Mouse (Mus musculus): ENCODE measurements around the gene Ggt5.
A peak's percentile ranks its signal among the peaks of the same experiment; 100 is the strongest.

Ggt5 gene

GRCm38 (mm10) chr10:75568851-75569250, 20.3 kb upstream of the Ggt5 start:
- no peak for DNase-seq

DNA sequence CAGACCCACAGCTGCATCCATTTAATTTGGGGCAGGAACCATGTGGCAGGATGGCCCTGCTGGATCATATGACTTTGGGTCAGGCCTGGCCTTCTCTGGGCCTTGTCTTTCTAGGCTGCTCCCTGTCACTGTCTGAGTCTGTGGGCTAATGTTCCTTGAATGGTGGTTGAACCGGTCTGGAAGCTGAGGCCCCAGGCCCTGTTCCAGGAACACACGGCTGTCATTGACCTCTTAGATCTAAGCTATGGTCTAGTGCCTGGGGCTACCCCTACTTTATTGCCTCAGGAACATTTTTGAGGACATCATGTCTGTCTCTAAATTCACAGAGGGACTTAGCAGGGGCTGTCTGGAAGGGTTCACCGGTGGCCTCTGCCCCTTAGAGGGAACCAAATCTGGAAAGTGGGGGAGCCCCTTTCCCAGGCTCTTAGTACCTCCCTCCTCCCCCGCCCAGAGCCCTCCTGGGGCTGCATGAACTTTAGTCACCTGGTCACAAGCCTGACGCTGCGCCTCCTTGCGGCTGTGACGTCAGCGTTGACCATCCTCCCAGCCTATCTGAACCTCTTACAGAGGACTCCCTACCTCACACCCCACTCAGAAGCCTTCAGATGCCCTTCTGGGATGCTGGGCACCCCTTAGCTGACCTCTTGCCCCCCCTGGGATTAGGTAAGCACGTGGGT, 18.0 kb upstream of the Ggt5 start:
- no peak for DNase-seq

DNA sequence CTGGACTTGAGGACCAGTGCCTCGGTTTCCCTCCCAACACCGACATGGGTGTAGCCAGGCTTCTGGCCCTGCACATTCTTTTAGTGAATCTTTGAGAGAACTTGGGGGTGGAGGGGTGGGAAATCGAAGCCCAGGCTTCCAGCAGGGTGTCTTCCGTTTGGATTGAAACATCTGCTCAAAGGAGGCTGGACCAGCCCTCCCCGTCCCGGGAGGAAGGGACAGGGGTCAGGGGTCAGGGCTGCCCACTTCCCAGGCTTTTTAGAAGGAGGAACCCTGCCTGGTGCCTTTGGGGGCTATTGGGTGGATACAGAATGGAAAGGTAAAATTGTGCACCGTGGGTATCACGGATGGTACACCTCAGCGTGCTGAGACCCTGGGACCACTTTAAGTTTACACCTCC, 17.2 kb upstream of the Ggt5 start:
- no peak for DNase-seq

- no peak for DNase-seq
Measured at GRCm38 (mm10) chr10:75573181-75573580, 16.0 kb upstream of the Ggt5 start.

DNA sequence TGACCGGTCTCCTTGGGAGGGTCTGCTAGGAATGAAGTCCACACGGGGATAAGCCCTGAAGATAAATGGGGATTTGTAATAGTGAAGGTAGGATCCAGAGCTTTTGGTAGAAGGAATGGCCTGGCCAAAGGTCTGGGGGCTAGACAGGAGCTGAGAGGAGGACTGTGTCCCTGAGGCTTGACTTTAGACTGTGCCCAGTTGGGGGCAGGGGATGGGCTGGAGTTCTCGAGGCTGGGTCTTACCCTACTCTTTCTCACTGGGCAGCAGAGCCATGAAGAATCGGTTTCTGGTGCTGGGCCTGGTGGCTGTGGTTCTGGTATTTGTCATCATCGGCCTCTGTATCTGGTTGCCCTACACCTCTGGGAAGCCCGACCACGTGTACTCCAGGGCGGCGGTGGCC, 15.2 kb upstream of the Ggt5 start:
- DNase-seq = no peak

- no peak for DNase-seq
Measured at GRCm38 (mm10) chr10:75579129-75579528, 10.0 kb upstream of the Ggt5 start.

GRCm38 (mm10) chr10:75585876-75586552, 3.1 kb upstream of the Ggt5 start:
- DNase-seq = peak; percentile 90 to 93

DNA sequence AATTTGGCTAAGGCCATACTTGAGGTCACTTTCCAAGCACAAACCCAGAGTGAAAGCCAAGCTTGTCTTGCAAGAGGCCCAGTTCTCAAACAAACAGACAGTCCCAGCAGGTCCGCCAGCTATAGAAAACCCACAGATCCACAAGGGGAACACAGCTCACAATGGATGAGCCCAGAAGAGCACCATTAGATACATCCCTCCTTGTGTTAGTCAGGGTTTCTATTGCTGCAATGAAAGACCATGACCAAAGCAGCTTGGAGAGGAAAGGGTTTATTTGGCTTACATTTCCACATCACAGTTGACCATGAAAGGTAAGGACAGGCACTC, 2.6 kb upstream of the Ggt5 start:
- DNase-seq = no peak

- no peak for DNase-seq
Measured at GRCm38 (mm10) chr10:75587781-75588180, 1.4 kb upstream of the Ggt5 start.

DNA sequence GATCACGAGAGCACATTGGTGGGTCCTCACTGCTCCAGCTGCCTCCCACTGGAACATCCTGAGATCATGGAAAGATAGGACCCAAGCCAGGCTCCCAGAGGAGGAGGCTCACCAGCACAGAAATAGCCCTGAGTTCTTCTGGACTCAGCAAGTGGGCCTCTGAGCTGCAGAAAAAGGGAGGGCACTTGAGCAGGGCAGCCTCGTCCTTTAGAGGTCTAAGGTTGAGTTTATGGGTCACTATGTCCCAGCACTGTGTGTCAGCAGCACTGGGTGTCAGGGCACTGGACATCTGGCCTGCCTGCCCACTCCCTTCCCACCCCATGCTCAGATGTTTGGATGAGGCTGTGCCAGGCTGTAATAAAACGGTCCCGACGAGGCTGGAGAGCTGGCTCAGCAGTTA, 804 bp upstream of the Ggt5 start:
- DNase-seq = no peak

GRCm38 (mm10) chr10:75589651-75590050, 511 bp downstream of the Ggt5 start:
- no peak for DNase-seq

DNA sequence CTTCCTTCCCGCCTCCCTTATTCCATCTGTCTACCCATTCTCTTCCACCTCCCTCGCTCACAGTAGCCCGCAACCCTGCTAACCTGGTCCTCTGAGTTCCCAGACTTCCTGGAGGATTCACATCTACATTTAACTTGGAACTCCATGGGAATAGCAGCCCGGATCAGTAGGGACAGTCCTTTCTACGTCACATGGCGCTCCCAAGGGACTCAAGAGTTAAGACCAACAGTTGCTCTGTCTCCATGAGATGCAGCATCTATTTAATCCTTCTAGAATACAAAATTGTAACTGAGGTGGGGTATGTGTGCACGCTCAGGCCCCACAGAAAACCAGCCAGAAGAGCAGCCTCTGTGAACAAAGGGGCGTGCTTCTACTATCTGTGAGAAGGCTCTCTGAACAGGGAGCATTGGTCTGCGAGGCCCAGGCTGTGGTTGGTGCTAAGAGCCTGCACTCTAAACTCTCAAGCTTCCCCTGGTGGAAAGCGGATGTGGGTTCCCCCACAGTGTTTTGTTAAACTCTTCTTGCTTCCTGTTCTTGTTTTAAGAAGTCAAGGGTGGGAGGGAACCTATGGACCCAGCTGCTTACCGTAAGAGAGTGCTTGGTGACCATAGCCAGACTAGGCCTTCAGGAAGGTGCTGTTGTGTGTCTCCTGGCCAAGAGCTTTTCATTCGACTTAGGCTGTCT, 2.2 kb downstream of the Ggt5 start:
- no peak for DNase-seq

DNA sequence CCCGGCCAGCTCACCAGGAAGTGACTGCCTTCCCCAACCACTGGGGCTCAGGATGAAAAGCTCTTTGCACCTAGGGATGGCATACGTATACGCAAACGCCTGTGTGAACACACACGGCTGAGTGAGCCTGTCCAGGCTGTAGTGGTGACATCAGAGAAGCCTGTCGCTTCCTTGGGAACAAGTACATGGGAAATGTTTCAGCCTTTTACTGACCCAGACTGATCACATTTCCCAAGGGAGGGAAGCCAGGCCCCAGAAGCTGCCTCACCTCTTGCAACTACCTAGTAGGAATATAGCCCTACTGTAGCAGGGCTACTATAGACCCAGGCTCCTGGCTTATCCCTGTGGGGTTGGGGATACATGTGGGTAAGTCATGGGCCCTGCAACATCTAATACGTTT, 3.4 kb downstream of the Ggt5 start:
- DNase-seq = no peak

GRCm38 (mm10) chr10:75595981-75596380, 6.8 kb downstream of the Ggt5 start:
- DNase-seq = peak; percentile 52 to 77

GRCm38 (mm10) chr10:75600189-75600730, 11.1 kb downstream of the Ggt5 start:
- DNase-seq = no peak

- peak in 1 of 2 experiments; percentile 23 for DNase-seq
Measured at GRCm38 (mm10) chr10:75605162-75605846, 16.2 kb downstream of the Ggt5 start.

GRCm38 (mm10) chr10:75607253-75607652, 18.1 kb downstream of the Ggt5 start:
- DNase-seq = no peak

DNA sequence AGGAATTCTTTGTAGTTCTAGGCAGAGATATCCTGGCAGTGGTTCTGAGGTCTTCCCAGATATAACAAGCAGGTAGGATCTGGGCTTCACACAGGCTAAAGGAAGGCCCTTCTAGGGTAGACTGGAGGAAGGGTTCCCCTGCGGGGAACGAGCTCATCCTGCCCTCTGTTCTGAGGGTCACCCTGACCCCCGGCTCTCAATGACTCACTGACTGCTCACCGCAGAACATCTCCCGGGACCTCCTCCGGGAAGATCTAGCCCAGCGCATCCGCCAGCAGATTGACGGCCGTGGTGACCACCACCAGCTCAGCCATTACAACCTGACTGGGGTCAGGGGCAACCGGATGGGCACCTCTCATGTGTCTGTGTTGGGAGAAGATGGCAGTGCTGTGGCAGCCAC, 19.8 kb downstream of the Ggt5 start:
- DNase-seq = no peak

GRCm38 (mm10) chr10:75610486-75610885, 21.3 kb downstream of the Ggt5 start:
- DNase-seq = no peak

- no peak for DNase-seq
Measured at GRCm38 (mm10) chr10:75616044-75616443, 26.9 kb downstream of the Ggt5 start.

DNA sequence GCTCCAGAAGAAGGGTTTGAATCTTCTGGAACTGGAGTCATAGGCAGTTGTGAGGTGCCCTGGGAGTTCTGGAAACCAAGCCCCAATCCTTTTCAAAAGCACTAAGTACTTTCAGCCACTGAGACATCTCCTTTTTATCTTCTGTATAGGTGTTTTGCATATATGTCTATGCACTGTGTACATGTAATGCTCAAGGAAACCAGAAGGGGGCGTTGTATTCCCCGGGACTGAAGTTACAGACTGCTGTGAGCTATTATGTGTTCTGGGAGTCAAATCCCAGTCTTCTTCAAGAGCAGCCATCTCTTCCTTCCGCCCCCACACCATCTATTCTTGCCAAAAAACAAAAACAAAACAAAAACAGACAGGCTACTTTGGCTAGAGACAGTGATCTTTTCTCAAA, 31.7 kb downstream of the Ggt5 start:
- no peak for DNase-seq

GRCm38 (mm10) chr10:75625920-75626319, 36.8 kb downstream of the Ggt5 start:
- DNase-seq = no peak

DNA sequence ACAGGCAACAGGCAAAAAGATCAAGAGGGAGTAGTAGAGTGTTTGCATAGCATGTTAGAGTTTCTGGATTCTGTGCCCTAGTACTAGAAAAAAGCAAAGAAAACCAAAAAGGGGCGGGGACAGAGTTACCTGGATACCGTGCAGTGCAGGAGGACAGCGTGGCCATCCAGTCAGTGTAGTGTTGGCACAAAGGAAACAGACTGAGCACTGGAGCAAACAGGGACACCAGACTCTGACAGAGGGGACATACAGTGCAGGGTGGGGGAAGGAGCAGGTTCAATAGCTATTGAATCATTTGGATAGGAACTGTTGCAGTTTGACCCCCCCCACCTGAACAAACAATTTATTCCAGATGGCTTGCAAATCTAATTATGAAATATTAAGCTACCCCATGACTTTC, 37.9 kb downstream of the Ggt5 start:
- no peak for DNase-seq
